Mouse (Mus musculus): Measurements from ENCODE around the gene Tssk4. TPM values are rescaled to one million over a fixed set of nuclear protein-coding genes. Genes with fewer than 3 reads are reported as not detected.

Gene Tssk4
- total RNA-seq, 2 experiments from 2014 or later: 1.3 to 1.7 TPM

DNA sequence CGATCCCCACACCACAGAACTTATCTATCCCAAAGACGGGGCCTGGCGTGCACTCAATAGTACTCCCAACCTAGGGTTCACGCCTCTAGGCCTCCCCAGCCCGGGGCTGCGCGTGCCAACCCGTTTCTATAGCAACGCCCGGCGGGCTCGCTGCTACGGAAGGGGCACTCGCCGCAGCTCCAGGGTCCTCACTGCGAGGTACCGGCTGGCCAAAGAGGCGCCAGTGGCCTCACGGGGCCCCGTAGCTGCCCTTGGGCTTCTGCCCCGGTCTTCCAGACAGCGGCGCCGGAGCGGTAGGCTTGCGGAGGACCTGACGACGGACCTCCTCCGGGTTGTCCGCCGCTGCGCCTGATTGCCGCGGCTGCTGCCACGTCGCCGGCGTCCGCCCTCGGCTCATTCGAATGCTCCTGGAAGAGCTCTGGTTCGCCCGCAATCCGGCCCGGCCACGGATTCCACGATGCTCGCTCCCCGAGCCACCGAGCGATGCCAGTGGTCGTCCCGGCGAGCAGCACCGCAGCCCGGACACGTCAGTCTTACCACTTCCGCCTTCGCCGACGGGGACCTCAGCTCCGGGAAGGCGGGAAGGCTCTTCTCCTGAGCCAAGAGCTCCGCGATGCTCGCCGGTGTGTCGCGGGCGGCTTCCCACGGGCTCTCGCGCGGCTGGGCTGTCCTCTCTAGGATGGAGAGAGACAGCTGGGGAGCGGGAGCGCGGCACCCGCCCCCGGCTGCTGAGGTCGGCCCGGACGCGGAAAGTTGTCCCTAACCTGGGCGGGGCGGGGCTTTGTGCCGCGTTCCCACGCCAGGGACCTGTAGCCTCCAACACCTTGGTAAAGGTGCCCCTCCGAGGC, 6.7 kb upstream of the Tssk4 start, which contains the start of gene Tm9sf1:
Tm9sf1 (minus strand) TSS at position 747 of the 848 bp plus-strand sequence.
- peak; percentile 91 to 92 for DNase-seq

DNA sequence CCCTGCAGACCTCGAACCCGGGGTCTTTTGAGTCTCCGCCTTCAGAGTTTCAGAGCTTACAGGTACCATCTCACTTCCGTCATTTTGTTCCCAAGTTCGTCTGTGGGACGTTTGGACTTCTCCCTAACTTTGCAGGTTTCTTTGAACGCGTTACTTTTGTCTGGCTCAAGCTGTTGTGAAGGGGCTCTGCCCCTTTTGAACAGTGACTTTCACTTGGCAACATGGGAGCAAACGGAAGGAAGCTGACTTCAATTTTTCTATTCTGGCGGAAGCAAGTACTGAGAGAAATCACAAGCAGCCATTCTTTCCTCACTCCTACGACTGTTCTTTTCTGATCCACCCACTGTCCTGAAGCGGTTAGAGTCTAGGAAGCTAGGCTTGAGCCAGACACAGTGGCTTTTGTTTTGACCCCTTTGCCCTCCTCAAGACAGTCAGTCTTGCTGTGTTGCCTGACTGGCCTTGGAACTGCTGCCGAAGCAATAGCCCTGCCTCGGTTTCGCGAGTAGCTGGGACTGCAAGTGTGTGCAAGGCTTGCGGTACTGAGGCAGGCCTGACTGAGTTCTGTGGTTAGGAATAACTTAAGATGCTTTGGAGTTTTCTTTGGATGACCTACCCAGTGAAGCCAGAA, 5.6 kb upstream of the Tssk4 start:
- no peak for DNase-seq

DNA sequence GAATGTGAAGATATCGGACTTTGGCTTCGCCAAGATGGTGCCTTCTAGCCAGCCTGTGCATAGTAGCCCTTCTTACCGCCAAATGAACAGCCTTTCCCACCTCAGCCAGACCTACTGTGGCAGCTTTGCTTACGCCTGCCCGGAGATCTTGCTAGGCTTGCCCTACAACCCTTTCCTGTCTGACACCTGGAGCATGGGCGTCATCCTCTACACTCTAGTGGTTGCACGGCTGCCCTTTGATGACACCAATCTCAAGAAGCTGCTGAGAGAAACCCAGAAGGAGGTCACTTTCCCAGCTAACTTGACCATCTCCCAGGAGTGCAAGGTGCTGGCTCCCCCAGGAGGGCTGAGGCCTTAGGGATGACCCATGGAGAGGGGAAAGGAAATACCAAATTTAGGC, 1.5 kb downstream of the Tssk4 start:
- DNase-seq: no peak

DNA sequence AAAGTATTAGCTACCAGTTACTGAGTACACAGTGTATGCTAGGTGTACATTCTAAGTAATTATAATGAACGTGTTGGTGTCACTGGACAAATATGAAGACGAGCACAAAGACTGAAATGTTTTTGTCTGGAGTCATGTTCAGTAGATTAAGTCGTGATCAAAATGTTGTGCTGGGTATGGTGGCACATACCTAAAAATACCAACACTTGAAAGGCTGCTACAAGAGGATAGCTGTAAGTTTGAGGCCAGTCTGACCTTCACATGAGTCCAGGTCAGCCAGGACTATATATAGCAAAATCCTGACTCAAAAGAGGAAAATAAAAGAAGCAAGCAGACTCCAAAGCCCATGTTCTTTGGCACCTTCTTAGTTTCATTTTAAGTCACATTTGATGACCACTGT, 7.0 kb downstream of the Tssk4 start:
- no peak for DNase-seq

DNA sequence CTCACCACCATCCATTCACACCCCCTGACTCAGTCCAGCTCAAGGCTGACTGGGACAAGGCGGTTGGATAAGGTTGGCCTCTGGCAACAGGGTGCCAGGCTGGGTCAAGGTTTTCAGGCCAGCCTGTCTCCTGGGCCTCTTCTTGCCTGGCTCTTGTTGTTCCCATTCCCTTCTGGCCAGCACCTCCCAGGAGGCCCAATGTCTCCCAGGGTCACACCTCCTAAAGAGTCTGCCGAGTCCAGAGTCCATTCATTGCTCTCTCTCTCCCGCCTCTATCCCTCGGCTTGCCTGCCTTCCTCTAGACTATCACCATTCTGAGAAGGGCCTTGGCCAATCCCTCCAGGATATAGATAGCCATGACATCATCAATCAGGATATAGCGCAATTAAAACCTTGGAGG, 8.0 kb downstream of the Tssk4 start:
- DNase-seq: no peak

DNA sequence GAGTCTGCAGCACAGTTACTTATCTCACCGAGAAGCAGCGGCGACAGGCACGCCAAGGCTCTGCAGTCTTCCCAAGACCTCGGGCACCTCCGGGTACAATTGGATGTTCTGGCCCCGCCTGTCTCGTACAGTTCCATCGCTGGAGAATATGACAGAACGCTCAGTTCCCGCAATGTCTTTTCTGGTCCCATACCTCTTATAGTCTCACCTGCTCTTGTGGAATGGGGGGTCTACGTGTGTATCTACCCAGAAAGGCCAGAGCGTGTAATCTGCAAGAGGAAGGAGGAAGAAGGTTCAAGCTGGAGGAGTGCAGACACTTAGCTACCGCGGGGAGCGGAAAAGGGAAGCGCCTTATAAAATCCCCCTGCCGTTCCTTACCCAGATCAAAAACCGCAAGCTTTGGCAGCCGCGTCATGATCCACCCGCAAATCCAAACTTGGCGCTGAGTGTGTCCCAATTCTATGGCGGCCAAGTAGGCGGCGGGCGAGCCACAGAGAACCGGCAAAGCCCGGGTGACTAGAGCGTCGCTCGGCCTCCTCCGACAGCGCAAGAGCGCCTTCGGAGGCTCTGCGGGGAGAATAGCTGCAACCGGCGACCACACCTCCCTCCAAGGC, 10.1 kb downstream of the Tssk4 start, which contains the start of gene Mdp1:
Mdp1 (minus strand) TSS at position 549 of the 614 bp plus-strand sequence.
- peak; percentile 81 to 83 for DNase-seq

DNA sequence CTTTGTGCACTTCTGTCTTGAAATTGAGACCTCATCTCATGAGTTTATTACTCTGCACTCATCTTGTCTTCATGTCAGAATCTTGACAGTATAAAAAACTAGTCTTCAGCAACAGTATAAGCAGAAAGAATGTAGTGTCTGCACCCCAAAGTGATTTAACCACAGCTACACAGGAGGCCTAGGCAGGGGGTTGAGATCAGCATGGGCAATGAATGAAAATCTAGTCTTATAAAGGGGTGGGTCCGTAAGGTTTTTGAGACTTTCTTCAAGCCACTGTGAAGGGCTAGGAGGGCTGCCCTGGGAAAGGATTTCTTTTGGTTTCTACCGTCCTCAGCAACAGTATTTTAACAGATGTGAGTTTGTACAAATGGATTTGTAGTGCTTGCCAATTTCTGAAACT, 10.7 kb downstream of the Tssk4 start:
- no peak for DNase-seq

DNA sequence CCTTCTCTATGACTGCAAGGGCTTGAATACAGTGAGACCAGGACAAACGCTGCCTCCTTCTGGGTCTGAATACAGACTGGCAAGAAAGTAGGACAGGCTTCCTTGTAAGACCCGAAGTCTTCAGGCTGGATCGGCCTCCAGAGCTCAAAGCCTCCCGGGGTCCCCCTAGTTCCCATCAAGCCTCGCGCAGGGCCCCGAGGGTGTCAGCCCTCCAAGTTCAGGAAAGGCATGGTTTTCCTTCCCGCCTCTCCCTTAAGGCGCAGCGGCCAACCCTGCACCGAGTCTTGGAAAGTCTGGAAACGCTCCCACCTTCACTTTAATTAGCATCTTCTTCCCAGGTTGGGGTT, 21.5 kb downstream of the Tssk4 start:
- no peak for DNase-seq

DNA sequence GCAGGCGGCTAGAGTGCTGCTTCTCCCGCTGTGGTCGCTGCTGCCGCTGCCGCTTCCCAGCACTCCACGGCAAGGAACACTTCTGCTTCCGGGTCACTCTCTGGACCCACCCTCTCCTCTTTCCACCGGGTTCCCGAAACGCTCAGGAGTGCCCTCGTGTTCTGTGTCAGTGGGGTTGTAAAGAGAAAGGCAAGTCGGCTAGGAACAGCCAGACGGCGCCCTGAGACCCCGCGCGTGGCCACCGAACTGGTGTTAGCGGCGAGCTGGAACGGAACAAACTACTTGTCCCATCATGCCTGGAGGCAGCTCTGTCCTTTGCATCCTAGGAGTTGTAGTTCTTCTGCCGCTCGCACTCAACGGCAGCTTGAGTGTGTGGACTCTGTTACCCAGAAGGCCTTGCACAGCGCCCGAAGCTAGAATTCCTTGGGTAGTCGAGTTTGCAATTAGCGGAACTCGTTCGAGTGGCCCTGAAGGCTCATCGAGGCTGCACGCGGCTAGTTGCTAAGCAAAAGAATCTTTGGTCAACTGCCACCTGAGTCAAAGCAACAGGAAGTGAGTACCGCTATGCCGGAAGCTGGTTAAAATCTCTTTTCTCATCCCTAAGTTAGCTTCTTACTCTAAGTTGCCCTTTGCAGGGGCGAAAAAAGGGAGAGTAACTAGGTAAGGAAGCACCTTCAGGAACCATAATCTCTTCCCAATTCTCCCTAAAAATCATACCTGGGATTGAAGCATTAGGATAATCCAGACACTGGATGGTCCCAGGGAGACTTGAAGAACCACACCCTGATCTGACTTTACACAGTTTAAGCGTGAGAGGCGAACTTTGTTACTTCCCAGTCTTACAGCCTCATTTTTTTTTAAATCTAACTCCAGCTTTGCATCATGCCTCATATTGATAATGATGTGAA, 22.1 kb downstream of the Tssk4 start, which contains the start of the genes Gmpr2 and Nedd8:
Gmpr2 (plus strand) TSS at position 109 of the 908 bp plus-strand sequence.
Nedd8 (minus strand) TSS at position 292 of the 908 bp plus-strand sequence.
- peak; percentile 95 for DNase-seq

DNA sequence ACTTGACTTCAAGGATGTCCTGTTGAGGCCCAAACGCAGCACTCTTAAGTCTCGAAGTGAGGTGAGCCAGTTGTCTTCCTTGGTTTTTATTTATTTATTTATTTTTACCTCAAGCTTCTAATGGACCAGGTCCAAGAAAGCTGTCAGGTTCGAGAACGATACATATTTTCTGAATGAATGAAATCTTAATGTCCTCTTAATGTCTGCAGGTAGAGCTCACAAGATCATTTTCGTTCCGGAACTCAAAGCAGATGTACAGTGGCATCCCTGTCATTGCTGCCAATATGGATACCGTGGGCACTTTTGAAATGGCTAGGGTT, 22.7 kb downstream of the Tssk4 start:
- DNase-seq: no peak

DNA sequence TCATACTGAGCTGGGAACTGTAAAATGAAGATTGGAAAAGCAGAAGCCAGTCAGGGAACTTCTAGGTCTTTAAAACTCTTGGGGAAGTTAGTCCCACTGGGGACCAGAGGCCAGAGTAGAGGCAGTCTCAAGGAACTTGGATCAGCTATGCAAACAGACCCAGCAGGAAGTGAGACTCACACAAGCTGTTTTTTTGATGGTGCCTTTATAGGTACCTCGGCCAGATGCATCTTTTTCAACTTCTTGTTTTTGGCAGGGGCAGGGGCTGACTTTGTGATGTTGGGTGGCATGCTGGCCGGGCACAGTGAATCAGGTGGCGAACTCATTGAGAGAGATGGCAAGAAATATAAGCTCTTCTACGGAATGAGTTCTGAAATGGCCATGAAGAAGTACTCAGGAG, 27.6 kb downstream of the Tssk4 start:
- DNase-seq: no peak

DNA sequence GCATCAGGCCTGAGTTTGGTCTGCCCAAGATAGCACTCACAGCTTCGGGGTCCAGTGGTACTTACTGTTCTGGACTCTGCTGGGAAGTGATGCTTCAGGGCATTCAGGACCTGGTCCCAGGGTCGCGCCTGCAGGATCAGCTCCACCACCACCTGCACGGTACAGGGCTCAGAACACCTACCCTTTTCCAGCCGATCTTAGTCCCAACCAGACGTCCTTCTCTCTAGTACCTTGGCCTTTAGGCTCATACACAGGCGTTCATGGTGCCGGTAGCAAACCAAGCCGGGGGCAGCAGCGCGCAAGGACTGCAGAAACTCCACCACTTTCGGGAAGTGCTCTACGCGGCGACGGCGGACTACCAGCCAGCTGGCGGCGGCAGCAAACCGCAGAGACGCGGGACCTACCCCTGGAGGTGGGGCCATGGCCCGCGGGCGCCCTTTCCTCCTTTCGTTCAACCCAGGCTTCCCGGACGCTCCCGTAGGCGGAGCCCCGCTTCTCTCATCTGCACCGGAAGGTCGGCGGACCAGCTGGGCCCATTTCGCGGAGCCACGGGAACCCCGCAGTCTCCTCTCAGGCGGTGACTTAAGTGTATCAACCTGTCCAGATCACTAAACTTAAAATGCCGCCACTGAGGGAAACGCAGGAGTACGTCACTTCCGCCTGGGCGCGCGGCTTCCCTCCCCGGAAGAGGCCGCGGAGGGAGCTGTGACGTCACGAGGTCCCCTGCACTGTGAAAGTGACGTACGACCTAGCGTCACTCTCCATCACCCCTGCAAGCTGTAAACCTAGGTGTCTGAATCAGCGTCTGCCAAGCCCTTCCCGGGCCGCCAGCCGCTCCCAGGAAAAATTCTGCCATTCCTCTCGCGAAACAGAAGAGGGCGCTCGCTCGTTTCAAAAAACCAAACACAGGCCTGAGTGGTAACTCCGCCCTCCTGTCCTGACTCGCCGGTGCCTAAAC, 31.5 kb downstream of the Tssk4 start, which contains the start of gene Tinf2:
Tinf2 (minus strand) TSS at position 661 of the 958 bp plus-strand sequence.
- peak; percentile 93 to 96 for DNase-seq

DNA sequence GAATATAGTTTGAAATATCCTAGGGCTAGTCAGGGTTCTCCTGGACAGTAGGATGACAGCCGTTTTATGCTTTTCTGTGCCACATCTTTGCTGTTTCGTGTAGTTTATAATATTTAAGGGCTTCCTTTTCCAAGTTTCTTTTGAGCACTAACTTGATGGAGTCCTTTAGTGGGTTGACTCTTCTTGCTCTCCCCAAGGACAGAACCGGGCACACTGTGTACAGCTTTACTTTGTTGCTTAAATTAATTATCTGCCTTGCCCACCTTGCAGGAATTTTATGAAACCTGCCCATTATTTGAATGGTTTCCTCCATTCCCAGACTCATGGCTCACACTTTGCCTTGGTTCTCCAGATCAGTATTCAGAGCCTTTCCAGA, 32.1 kb downstream of the Tssk4 start:
- no peak for DNase-seq

DNA sequence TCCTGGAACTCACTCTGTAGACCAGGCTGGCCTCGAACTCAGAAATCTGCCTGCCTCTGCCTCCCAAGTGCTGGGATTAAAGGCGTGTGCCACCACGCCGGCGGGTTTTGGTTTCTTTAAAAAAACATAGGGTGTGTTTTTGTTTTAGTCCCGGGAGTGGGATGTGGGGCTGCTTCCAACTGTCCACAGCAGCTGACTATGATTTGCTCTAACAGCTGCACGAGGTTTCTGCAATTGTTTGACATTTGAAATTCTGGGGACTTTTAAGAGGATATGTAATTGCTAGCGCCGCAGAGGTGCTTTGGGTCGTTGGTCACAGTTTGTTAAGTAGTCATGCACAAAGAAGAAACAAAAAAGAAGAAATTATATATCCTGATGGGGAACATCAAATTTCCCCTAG, 39.4 kb downstream of the Tssk4 start:
- DNase-seq: no peak

DNA sequence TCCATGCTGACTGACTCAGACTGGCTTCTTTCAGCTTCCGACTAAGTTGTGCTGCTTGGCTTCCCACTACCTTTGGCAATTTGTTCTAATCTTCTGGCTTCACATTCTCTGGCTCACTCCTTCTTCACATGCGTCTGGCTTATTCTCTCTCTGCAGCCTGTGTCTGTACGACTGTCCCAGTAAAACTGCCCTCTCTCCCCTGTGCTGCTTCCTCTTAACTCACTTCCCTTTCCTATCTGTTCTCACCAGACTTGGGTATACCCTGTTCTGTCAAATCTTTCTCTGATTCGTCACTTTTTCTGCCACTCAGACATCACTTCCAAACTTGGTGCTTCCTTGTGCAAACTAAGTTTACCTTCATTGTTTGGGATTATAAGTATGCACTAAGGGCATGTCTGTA, 47.2 kb downstream of the Tssk4 start:
- no peak for DNase-seq

DNA sequence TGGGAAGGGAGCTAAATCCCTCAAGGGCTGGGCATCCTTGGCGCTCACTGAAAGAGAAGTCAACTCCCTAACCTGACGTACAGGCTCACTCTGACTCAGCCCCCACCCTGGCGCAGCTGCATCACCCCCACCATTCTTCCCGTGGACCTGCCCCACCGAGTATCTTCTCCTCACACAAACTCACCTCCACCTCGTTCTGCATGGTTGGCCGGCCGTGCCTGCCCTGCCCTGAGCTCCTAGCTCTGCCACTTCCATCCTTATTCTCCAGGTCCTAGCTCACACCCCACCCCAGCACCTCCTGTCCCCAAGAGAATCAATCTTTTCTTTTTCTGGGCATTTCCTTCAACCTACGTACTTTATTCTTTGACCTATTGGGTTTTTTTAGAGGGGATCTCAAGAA, 51.1 kb downstream of the Tssk4 start:
- DNase-seq: no peak

Other genes starting within 250 kb of the Tssk4 start
- 10 to 100 TPM; 22.0 to 23.3 TPM for gene Dhrs4, start 171.4 kb upstream of the Tssk4 start, total RNA-seq (2021)
- 10 to 100 TPM; 59.2 to 60.3 TPM for gene Carmil3, start 159.5 kb upstream of the Tssk4 start, total RNA-seq (2021)
- gene Cpne6, start 139.7 kb upstream of the Tssk4 start, total RNA-seq (2021): 100 to 1,000 TPM; 696 to 698 TPM
- gene Nrl, start 125.2 kb upstream of the Tssk4 start, total RNA-seq (2021): 1 to 10 TPM; 1.6 to 5.6 TPM
- 10 to 100 TPM; 42.6 to 45.8 TPM for gene Pck2, start 109.9 kb upstream of the Tssk4 start, total RNA-seq (2021)
- 10 to 100 TPM; 82.5 to 83.2 TPM for gene Dcaf11, start 90.2 kb upstream of the Tssk4 start, total RNA-seq (2021)
- gene A730061H03Rik, start 89.8 kb upstream of the Tssk4 start, total RNA-seq (2021): 1 to 10 TPM; 1.3 to 1.4 TPM
- gene Fitm1, start 74.6 kb upstream of the Tssk4 start, total RNA-seq (2021): not detected
- 10 to 100 TPM; 50.3 to 50.4 TPM for gene Psme1, start 72.1 kb upstream of the Tssk4 start, total RNA-seq (2021)
- gene Emc9, start 64.9 kb upstream of the Tssk4 start, total RNA-seq (2021): 10 to 100 TPM; 46.1 to 50.7 TPM
- gene Psme2, start 59.1 kb upstream of the Tssk4 start, total RNA-seq (2021): 10 to 100 TPM; 43.2 to 44.6 TPM
- gene Rnf31, start 58.5 kb upstream of the Tssk4 start, total RNA-seq (2021): 10 to 100 TPM; 29.5 to 41.0 TPM
- gene Irf9, start 46.6 kb upstream of the Tssk4 start, total RNA-seq (2021): 10 to 100 TPM; 13.9 to 16.2 TPM
- gene Rec8, start 32.1 kb upstream of the Tssk4 start, total RNA-seq (2021): 1 to 10 TPM in 1 of 2 experiments, under 1 TPM in 1; 0.88 to 1.8 TPM
- 100 to 1,000 TPM; 108 to 119 TPM for gene Ipo4, start 14.2 kb upstream of the Tssk4 start, total RNA-seq (2021)
- gene Gm49378, start 12.3 kb upstream of the Tssk4 start, total RNA-seq (2021): 1 to 10 TPM; 5.3 to 5.6 TPM
- 10 to 100 TPM; 43.4 to 44.3 TPM for gene Tm9sf1, start 6.4 kb upstream of the Tssk4 start, total RNA-seq (2021)
- 10 to 100 TPM; 46.4 to 49.9 TPM for gene Mdp1, start 10.3 kb downstream of the Tssk4 start, total RNA-seq (2021)
- gene Gmpr2, start 21.8 kb downstream of the Tssk4 start, total RNA-seq (2021): 10 to 100 TPM; 24.4 to 27.9 TPM
- gene Nedd8, start 21.9 kb downstream of the Tssk4 start, total RNA-seq (2021): 100 to 1,000 TPM; 328 to 337 TPM
- 10 to 100 TPM; 13.0 to 13.4 TPM for gene Tinf2, start 31.6 kb downstream of the Tssk4 start, total RNA-seq (2021)
- under 1 TPM in 1 of 2 experiments, not detected in 1; 0.28 TPM for gene Tgm1, start 63.7 kb downstream of the Tssk4 start, total RNA-seq (2021)
- 10 to 100 TPM; 42.8 to 43.8 TPM for gene Rabggta, start 72.1 kb downstream of the Tssk4 start, total RNA-seq (2021)
- gene Dhrs1, start 95.5 kb downstream of the Tssk4 start, total RNA-seq (2021): 10 to 100 TPM; 82.7 to 83.2 TPM
- 10 to 100 TPM; 10.6 to 14.2 TPM for gene Nop9, start 95.5 kb downstream of the Tssk4 start, total RNA-seq (2021)
- 1 to 10 TPM; 1.2 to 1.6 TPM for gene Cideb, start 108.3 kb downstream of the Tssk4 start, total RNA-seq (2021)
- under 1 TPM; 0.10 to 0.20 TPM for gene Ltb4r2, start 111.2 kb downstream of the Tssk4 start, total RNA-seq (2021)
- not detected for gene Ltb4r1, start 115.8 kb downstream of the Tssk4 start, total RNA-seq (2021)
- gene Adcy4, start 133.9 kb downstream of the Tssk4 start, total RNA-seq (2021): 1 to 10 TPM; 2.5 to 3.2 TPM
- gene Ripk3, start 138.7 kb downstream of the Tssk4 start, total RNA-seq (2021): 1 to 10 TPM; 1.1 to 1.9 TPM
- gene Nfatc4, start 173.0 kb downstream of the Tssk4 start, total RNA-seq (2021): 1 to 10 TPM; 1.2 to 1.9 TPM
- 1 to 10 TPM; 6.7 to 7.3 TPM for gene Nynrin, start 203.8 kb downstream of the Tssk4 start, total RNA-seq (2021)
- under 1 TPM; 0.37 to 0.43 TPM for gene Cbln3, start 234.2 kb downstream of the Tssk4 start, total RNA-seq (2021)
- gene Khnyn, start 234.8 kb downstream of the Tssk4 start, total RNA-seq (2021): 10 to 100 TPM; 10.6 to 11.7 TPM